Mouse (Mus musculus) intestine, embryonic 15.5 days (tissue): ENCODE measurements around the gene Clcn1. TPM values are rescaled to one million over a fixed set of nuclear protein-coding genes. Genes with fewer than 3 reads are reported as not detected.

Experiments used
- ATAC-seq: fragments of 200-750 bp; cut with Nextera tagmentation; 2 replicates; pipeline ENCODE4 v1.8.0; 2017; ENCODE audit warnings: moderate TSS enrichment, moderate library complexity
- H3K27ac ChIP-seq: fragments of 300-500 bp; sonication (generic); 2 replicates; pipeline ENCODE4 v1.5.1; 2015; ENCODE audit warnings: mild to moderate bottlenecking, inconsistent platforms
- H3K27me3 ChIP-seq: fragments of 300-500 bp; sonication (generic); replicated peaks from 2 replicates; pipeline ENCODE4 v1.6.1; 2015; ENCODE audit warnings: inconsistent platforms
- H3K36me3 ChIP-seq: fragments of 300-500 bp; sonication (generic); 2 replicates; pipeline ENCODE4 v1.6.1; 2015; ENCODE audit warnings: inconsistent platforms
- H3K4me1 ChIP-seq: fragments of 300-500 bp; sonication (generic); replicated peaks from 2 replicates; pipeline ENCODE4 v1.6.1; 2015; ENCODE audit warnings: inconsistent platforms
- H3K4me2 ChIP-seq: fragments of 300-500 bp; sonication (generic); replicated peaks from 2 replicates; pipeline ENCODE4 v1.6.1; 2015; ENCODE audit warnings: mild to moderate bottlenecking, inconsistent platforms
- H3K4me3 ChIP-seq: fragments of 300-500 bp; sonication (generic); replicated peaks from 2 replicates; pipeline ENCODE4 v1.5.1; 2015; ENCODE audit warnings: inconsistent platforms
- H3K9ac ChIP-seq: fragments of 300-500 bp; sonication (generic); 2 replicates; pipeline ENCODE4 v1.6.1; 2015; ENCODE audit warnings: inconsistent platforms
- H3K9me3 ChIP-seq: fragments of 300-500 bp; sonication (generic); 2 replicates; pipeline ENCODE4 v1.6.1; 2016; ENCODE audit warnings: inconsistent platforms
- WGBS: fragments of 180-500 bp; shearing (Covaris S2); methylation state at CpG from one replicate; pipeline ENCODE4 v1.1.7; 2015; 5-methylcytosine and 5-hydroxymethylcytosine counted together
- polyA plus RNA-seq: library from polyadenylated mRNA; unstranded; fragments of >200 nt; fragmentation: Nextera tagmentation; extraction: Ambion mirVana; gene quantifications from 2 replicates; pipeline ENCODE4 v1.2.1, GENCODE M21; 2015

Gene Clcn1
- 0.13 and 0.20 TPM in 2 replicates for polyA plus RNA-seq

DNA sequence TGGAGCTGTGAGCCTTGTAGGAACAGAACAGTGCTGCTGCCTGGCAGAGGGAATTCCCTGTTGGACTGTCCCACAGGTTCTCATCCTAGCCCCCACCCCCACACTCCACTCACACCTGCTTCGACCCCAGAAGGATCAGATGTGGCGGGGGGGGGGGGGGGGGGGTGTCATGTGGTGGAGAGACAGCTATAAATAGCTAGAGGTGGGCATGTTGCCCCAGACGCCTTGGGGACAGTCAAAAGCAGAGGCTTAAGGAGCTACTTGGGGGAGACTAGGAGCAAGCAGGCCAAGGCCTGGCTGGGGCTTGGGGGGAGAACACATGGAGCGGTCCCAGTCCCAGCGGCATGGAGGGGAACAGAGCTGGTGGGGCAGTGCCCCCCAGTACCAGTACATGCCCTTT is at the start of gene Clcn1:
TSS of gene Clcn1 (plus strand) at position 238 of the 400 bp plus-strand sequence.
- H3K27ac ChIP-seq: no peak within 1 kb of the TSS
- no peaks in the 10 kb centered on the region for H3K27me3 ChIP-seq
- ATAC-seq: peak; percentile 18; the same call in 1 of the 2 replicates
- H3K4me1 ChIP-seq: no peaks in the 10 kb centered on the region
- no peaks in the 10 kb centered on the region for H3K9me3 ChIP-seq
- 69% methylated on average over 4 of the region's 5 CpGs for WGBS
- peaks cover 4% of the 10 kb centered on the region; the same call in 1 of the 2 replicates for H3K36me3 ChIP-seq
- H3K4me2 ChIP-seq: no peak within 1 kb of the TSS
- H3K4me3 ChIP-seq: no peak within 1 kb of the TSS
- no peak within 1 kb of the TSS for H3K9ac ChIP-seq

GRCm38 (mm10) chr6:42237276-42237805 is 49.1 kb upstream of the Clcn1 start:
- Histone ChIP-seq H3K4me3 (no peak overlapping the region), H3K9me3 (no peaks in the 10 kb centered on the region), H3K4me2 (no peak overlapping the region), H3K36me3 (no peaks in the 10 kb centered on the region), H3K9ac (no peak overlapping the region), H3K27me3 (no peaks in the 10 kb centered on the region), H3K4me1 (no peaks in the 10 kb centered on the region), H3K27ac (no peak overlapping the region)
- 48% methylated on average over 6 of the region's 6 CpGs for WGBS
- no peak for ATAC-seq

- H3K27me3 ChIP-seq: no peaks in the 10 kb centered on the region
- WGBS: 66% methylated on average over 6 of the region's 6 CpGs
- no peak for ATAC-seq
- H3K9ac ChIP-seq: no peak overlapping the region
- no peak overlapping the region for H3K4me2 ChIP-seq
- no peaks in the 10 kb centered on the region for H3K9me3 ChIP-seq
- H3K4me3 ChIP-seq: no peak overlapping the region
- H3K36me3 ChIP-seq: no peaks in the 10 kb centered on the region
- H3K27ac ChIP-seq: no peak overlapping the region
- H3K4me1 ChIP-seq: peaks cover 6% of the 10 kb centered on the region; the same call in 1 of the 2 replicates
Measured at GRCm38 (mm10) chr6:42241311-42242045, 45.0 kb upstream of the Clcn1 start.

DNA sequence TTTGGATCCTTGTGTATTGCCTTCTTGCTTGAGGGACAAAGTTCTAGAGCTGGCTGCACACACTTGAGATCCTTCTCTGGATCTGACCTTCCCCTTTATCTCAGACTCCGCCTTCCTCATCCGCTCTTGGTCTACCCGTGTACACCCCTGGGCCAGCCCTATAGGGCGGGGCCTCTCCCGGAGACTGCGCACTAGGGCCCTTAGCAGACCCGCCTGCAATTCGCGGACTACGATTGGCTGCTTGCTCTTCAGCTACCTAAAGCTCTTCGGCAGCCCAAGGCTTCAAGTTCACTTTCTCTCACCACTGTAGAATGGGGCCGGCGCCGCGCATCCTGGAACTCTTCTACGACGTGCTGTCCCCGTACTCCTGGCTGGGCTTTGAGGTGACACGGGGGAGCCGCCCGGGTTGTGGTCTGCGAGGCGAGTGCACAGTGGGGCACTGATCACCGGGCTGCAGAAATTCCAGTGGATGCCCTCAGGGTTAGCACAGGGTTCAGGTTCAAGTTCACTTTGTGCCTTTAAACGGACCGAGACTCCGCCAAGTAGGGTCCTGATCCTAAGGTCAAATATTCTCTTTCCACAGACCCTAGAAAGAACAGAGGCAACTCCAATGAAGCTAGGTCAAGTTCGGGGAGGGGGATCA is 40.7 kb upstream of the Clcn1 start, which contains the start of gene Gstk1:
TSS of gene Gstk1 (plus strand) at position 225 of the 643 bp plus-strand sequence.
- no peaks in the 10 kb centered on the region for H3K9me3 ChIP-seq
- H3K27ac ChIP-seq: no peak within 1 kb of the TSS
- peak; percentile 99 for ATAC-seq
- no peaks in the 10 kb centered on the region for H3K27me3 ChIP-seq
- 3% methylated on average over 28 of the region's 28 CpGs for WGBS
- peak within 1 kb of the TSS; percentile 43 for H3K4me3 ChIP-seq
- H3K36me3 ChIP-seq: no peaks in the 10 kb centered on the region
- peaks cover 13% of the 10 kb centered on the region; the same call in 1 of the 2 replicates for H3K4me1 ChIP-seq
- H3K9ac ChIP-seq: peak within 1 kb of the TSS; percentile 29
- peak within 1 kb of the TSS; percentile 80 for H3K4me2 ChIP-seq

DNA sequence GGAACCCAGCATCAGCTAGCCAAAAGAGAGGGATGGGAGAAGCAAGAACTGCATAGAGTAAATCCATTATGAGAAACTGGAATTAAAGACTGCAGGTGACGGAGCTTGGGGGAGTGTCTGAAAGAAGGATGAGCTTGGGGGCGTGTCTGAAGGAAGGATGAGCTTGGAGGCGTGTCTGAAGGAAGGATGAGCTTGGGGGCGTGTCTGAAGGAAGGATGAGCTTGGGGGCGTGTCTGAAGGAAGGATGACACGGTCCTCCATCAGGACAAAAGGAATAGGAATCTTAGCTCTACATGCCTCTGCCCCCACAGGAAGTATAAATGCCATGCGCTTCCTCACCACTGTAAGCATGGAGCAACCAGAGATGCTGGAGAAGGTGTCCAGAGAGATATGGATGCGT is 39.3 kb upstream of the Clcn1 start:
- H3K9ac ChIP-seq: no peak overlapping the region
- ATAC-seq: no peak

GRCm38 (mm10) chr6:42247981-42248380 is 38.5 kb upstream of the Clcn1 start:
- Histone ChIP-seq H3K4me3 (no peak overlapping the region), H3K4me1 (peaks cover 15% of the 10 kb centered on the region; the same call in 1 of the 2 replicates), H3K27me3 (no peaks in the 10 kb centered on the region), H3K36me3 (no peaks in the 10 kb centered on the region), H3K27ac (no peak overlapping the region), H3K4me2 (no peak overlapping the region), H3K9ac (no peak overlapping the region), H3K9me3 (no peaks in the 10 kb centered on the region)
- no peak for ATAC-seq
- 89% methylated on average over 1 of the region's 1 CpGs for WGBS

More for the DNA sequence above, 39.3 kb upstream of the Clcn1 start:
- Histone ChIP-seq H3K4me3 (peak overlapping the region; percentile 15; the same call in 1 of the 2 replicates), H3K4me1 (peaks cover 15% of the 10 kb centered on the region; the same call in 1 of the 2 replicates), H3K27ac (no peak overlapping the region), H3K27me3 (no peaks in the 10 kb centered on the region), H3K36me3 (no peaks in the 10 kb centered on the region), H3K4me2 (peak overlapping the region; percentile 40), H3K9me3 (no peaks in the 10 kb centered on the region)
- 17% methylated on average over 8 of the region's 8 CpGs for WGBS

DNA sequence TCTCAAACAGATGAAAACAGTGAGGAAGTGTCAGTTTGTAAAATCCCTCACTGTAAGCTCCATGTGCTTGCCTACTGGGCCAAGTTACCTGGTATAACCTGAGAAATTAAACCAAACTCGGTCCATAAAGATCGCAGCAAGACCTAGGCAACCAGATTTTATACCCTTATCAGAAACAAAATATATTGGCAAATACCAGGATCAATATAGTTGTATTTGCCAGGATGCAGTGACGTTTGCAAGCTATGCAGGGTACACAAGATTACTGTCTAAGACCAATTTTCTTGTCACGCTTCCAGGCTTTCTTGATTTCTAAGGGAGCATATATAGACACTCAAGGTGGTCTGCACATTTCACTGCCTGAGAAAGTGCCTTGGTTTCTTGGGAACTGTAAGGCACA is 34.7 kb upstream of the Clcn1 start:
- ATAC-seq: no peak
- Histone ChIP-seq H3K9me3 (no peaks in the 10 kb centered on the region), H3K36me3 (no peaks in the 10 kb centered on the region), H3K4me3 (no peak overlapping the region), H3K9ac (no peak overlapping the region), H3K27me3 (no peaks in the 10 kb centered on the region), H3K4me1 (0 out of 2 replicates have a peak, but pooled peaks cover 8% of the 10 kb centered on the region), H3K4me2 (no peak overlapping the region), H3K27ac (no peak overlapping the region)
- WGBS: 82% methylated on average over 4 of the region's 4 CpGs

DNA sequence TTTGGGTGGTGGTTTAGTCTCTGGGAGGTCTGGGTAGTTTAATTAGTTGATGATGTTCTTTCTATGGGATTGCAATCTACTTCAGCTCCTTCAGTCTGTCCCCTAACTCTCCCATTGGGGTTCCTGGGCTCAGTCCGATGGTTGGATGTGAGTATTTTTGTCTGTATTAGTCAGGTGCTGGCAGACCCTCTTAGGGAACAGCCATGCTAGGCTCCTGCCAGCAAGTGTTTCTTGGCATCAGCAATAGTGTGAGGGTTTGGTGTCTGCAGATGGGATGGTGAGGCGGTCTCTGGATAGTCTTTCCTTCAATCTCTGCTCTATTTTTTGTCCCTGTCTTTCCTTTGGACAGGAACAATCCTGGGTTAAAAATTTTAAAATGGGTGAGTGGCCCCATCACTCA is 33.4 kb upstream of the Clcn1 start:
- Histone ChIP-seq H3K4me3 (no peak overlapping the region), H3K4me1 (peaks cover 8% of the 10 kb centered on the region; the same call in 1 of the 2 replicates), H3K9me3 (no peaks in the 10 kb centered on the region), H3K27ac (no peak overlapping the region), H3K4me2 (no peak overlapping the region), H3K36me3 (no peaks in the 10 kb centered on the region), H3K9ac (no peak overlapping the region), H3K27me3 (no peaks in the 10 kb centered on the region)
- no peak for ATAC-seq
- 88% methylated on average over 2 of the region's 2 CpGs for WGBS

DNA sequence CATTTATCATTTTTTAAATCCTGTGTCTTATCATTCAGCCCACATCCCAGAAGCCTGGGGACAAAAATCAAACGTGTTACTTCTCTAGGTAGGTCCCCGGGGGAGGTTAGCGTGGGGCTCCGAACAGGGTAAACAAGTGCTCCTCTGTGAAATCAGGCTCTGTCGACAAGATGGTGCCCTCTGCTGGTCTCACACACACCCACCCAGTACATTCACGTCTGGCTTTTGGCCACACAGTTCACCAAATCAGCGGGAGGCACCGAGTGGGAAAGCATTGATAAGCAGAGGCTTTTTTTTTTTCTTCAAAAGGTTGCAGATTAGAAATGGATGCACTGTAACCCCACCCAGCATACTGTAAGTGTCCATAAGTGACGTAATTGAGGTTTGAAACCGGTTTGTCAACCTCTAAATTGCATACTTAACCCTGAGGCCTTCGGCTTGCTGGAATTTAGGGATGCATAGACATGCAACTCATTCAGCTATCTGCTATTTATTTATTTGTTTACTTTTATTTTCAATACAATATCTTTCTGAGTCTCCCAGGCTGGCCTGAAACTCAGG is 29.1 kb upstream of the Clcn1 start:
- Histone ChIP-seq H3K4me2 (no peak overlapping the region), H3K4me1 (no peaks in the 10 kb centered on the region; the same call in 1 of the 2 replicates), H3K27ac (no peak overlapping the region), H3K36me3 (no peaks in the 10 kb centered on the region), H3K27me3 (no peaks in the 10 kb centered on the region), H3K9me3 (no peaks in the 10 kb centered on the region), H3K9ac (no peak overlapping the region), H3K4me3 (no peak overlapping the region)
- peak; percentile 57 for ATAC-seq
- WGBS: 10% methylated on average over 11 of the region's 11 CpGs

DNA sequence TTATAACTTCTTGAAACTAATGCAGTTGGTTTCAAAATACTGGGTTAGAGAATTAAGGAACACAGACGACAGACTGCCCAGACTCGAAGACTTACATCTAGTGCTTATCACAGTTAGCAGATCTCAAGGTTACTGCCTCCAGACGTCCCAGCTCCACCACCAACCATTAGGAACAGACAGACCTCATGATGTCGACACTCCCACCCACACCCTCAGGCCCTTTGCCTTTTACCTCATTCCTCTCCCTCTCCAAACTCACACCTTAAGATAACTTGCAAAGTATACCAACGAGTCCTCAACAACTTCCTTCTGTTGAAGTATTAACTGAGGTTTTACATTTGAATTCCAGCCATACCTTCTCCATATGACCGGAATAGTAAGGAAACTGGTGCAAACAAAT is 26.1 kb upstream of the Clcn1 start:
- no peak overlapping the region for H3K27ac ChIP-seq
- no peaks in the 10 kb centered on the region for H3K36me3 ChIP-seq
- no peak overlapping the region for H3K9ac ChIP-seq
- H3K9me3 ChIP-seq: no peaks in the 10 kb centered on the region
- WGBS: 38% methylated on average over 6 of the region's 6 CpGs
- no peaks in the 10 kb centered on the region for H3K27me3 ChIP-seq
- no peak overlapping the region for H3K4me3 ChIP-seq
- H3K4me2 ChIP-seq: no peak overlapping the region
- no peak for ATAC-seq
- H3K4me1 ChIP-seq: no peaks in the 10 kb centered on the region; the same call in 1 of the 2 replicates

GRCm38 (mm10) chr6:42261524-42262170 is 24.8 kb upstream of the Clcn1 start, which contains the start of gene Tmem139:
Gene Tmem139, plus strand, starts transcription at chr6:42261970.
- Histone ChIP-seq H3K27ac (peak within 1 kb of the TSS; percentile 77), H3K9ac (0 out of 2 replicates have a peak within 1 kb of the TSS, but pooled peaks have one; percentile 20)
- 11% methylated on average over 20 of the region's 20 CpGs for WGBS

More at GRCm38 (mm10) chr6:42261524-42262170, 24.8 kb upstream of the Clcn1 start, which contains the start of gene Tmem139:
- Histone ChIP-seq H3K27me3 (no peaks in the 10 kb centered on the region), H3K4me2 (peak within 1 kb of the TSS; percentile 51), H3K9me3 (no peaks in the 10 kb centered on the region), H3K4me1 (peaks cover 2% of the 10 kb centered on the region; the same call in 1 of the 2 replicates), H3K36me3 (no peaks in the 10 kb centered on the region), H3K4me3 (peak within 1 kb of the TSS; percentile 26)
- ATAC-seq: peak; percentile 42
